Comparison of ENCODE assay signal across 8 mouse cellular contexts in genomic region chr1:43934416-43934810, GRCm38 (mm10). TPM values are rescaled to one million over a fixed set of nuclear protein-coding genes. Genes with fewer than 3 reads are reported as not detected.
DNase-seq lines count a peak whose midpoint lies in the region; ATAC-seq lines count a peak whose summit lies in the region.

No protein-coding gene starts in this region.

- H3K27ac ChIP-seq in liver, embryonic 12.5 days, result peak overlapping the region; percentile 99

- H3K4me3 ChIP-seq in liver, embryonic 12.5 days, result peak overlapping the region; percentile 97

- H3K4me1 ChIP-seq in liver, embryonic 12.5 days, result peaks cover 25% of the 10 kb centered on the region

- DNase-seq in embryo, embryonic 10 days (ENCODE audit: low spot score), result peak; percentile 18
- no peak for DNase-seq in embryo, embryonic 11 days
- peak; percentile 34 for DNase-seq in thymus, postnatal 0 days (ENCODE audit: low spot score)
- DNase-seq in thymus, postnatal 25 days, result no peak
- no peak for DNase-seq in adrenal gland, postnatal 25 days
- DNase-seq in left cerebral cortex, postnatal 14 days (ENCODE audit: low spot score in 2 of 2), result no peak
- no peak for DNase-seq in cerebellum, postnatal 36 days

- ATAC-seq in liver, embryonic 12.5 days, result no peak

- H3K4me2 ChIP-seq in liver, embryonic 12.5 days, result peak overlapping the region; percentile 85

- intact Hi-C loops in left cerebral cortex, postnatal 14 days (cut with DNase I), result no loop called here

- no peaks in the 10 kb centered on the region for H3K27me3 ChIP-seq in liver, embryonic 12.5 days (replicated peaks)

- H3K9me3 ChIP-seq in liver, embryonic 12.5 days (replicated peaks), result no peaks in the 10 kb centered on the region

- 3% methylated on average over 17 of the region's 17 CpGs for WGBS in liver, embryonic 12.5 days (ENCODE audit: insufficient replicate concordance)

- peaks cover 7% of the 10 kb centered on the region; the same call in 1 of the 2 replicates for H3K36me3 ChIP-seq in liver, embryonic 12.5 days

- peak overlapping the region; percentile 95 for H3K9ac ChIP-seq in liver, embryonic 12.5 days

RNA-seq across cellular contexts. Expression of gene Tpp2, which starts 1.0 kb away (rescaled TPM):
- polyA plus RNA-seq in thymus, postnatal 0 days (2015; fragmentation: Nextera tagmentation; extraction: Ambion mirVana), result 55.2 and 55.3 TPM in 2 replicates
- 43.7 and 44.9 TPM in 2 replicates for polyA plus RNA-seq in liver, embryonic 12.5 days (2016; fragmentation: Nextera tagmentation; extraction: Ambion mirVana)
- total RNA-seq in adrenal gland, postnatal 25 days (2021), result 50.7 and 57.8 TPM in 2 replicates
- 10 to 100 TPM; 53.2 to 55.4 TPM for total RNA-seq in left cerebral cortex, postnatal 14 days (2021)

Comparison
In these comparisons a context has a peak if more than half of its experiments do, and no peak if none do; other contexts are left out.
1. DNase-seq: peak in embryo, embryonic 10 days (single experiment) and thymus, postnatal 0 days (single experiment); none in embryo, embryonic 11 days (single experiment), thymus, postnatal 25 days (single experiment), adrenal gland, postnatal 25 days (single experiment), left cerebral cortex, postnatal 14 days (0 of 2) and cerebellum, postnatal 36 days (0 of 2).